Mouse (Mus musculus): ENCODE results near the gene Asgr2.

- no peak for TF ChIP-seq CTCF (IDR thresholded peaks at IDR 0.05; ENCODE audit: extremely low read depth, insufficient read depth, low read length)
- no peak for TF ChIP-seq POLR2A (IDR thresholded peaks at IDR 0.05; ENCODE audit: extremely low read depth, insufficient read depth, low read length)
These were observed 34.6 kb upstream of the Asgr2 start for GRCm38 (mm10) chr11:70057805-70058204.
